Mouse (Mus musculus) telencephalon, adult 2 months (tissue): ENCODE data around the gene Col19a1.
"Not testable (repeated sequence)": the region's sequence is repeated elsewhere in the genome, so short reads cannot be mapped to it uniquely, and the experiment has no call there.

Experiments used
- DNase-seq: peaks from one replicate; pipeline ENCODE4 v3.0.0-alpha.2; 2011; ENCODE audit warnings: low read depth, low spot score

Col19a1 gene

DNA sequence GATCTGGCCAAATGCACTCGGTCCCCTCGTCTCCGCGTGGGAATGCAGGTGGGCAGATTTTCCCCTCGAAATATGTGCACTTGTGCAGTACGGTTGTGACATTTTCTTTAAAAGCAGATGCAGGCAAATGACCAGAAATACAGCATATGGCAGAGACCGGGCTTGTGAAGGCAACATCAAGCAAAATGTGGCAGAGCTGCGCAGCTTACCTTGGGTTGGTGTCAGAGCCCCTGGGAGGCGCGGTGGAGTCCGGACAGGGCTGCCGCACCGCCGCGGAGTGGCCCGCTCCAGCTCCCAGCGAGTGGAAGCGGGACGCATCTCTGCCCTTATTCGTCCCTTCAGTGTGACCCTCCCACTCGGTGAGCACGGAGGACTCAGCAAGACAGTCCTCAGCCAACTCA is at the start of gene Col19a1:
Gene Col19a1 (minus strand): TSS at position 332 of the 401 bp plus-strand sequence.
- no peak for DNase-seq

DNA sequence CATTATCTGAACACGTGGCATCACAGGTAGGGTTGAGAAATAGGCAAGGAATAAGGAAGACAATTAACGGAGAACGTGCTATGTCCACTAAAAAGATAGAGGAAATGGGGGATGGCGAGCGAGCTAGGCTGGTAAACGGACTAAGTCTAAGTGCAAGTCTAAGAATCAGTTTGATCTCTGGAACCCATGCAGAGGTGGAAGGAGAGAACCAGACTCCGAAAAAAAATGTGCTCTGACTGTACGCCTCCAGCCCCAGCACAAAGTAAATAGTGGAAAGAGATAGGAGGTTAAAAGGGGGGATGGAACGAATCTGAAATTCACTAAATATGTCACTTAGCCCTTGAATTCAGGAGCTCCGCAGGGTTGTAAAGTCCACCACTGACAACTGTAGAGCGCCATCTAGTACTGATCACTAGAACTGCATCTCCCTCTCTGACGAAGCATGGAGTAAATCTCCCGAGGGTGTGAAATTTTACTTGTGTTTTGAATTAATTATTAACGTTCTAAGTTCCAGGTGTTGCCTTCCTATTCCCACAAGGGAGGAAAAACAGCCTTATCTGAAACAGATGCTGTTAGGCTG is 46.4 kb upstream of the Col19a1 start:
- peak; percentile 22 for DNase-seq

DNA sequence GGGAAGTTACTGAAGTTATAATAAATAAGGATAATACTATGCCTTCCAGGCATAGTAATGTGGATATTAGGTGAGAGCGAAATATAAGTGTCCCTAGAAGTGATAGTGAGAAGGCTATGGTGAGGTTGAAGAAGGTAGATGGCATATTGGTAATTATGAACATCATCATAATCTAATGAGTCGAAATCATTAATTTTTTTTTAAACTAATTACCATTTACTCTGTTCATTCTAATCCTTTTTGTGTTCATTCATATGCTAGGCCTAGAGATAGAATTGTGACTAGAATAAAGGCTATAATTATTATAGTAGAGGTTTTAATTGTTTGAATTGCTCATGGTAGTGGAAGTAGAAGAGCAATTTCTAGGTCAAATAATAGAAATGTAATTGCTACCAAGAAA is 25.3 kb upstream of the Col19a1 start:
- not testable (repeated sequence) for DNase-seq

DNA sequence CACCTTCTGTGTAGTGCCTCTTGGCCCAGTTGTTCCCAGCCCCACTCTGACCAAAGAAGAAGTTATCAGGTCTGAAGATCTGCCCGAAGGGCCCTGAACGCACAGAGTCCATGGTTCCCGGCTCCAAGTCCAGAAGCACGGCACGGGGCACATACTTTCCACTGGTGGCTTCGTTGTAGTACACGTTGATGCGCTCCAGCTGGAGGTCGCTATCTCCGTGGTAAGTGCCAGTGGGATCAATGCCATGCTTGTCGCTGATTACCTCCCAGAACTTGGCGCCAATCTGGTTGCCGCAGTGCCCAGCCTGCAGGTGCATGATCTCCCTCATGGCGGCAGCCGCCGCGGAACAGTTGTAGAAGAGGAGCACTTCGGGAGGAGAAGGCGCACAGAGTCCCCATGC is 7.8 kb upstream of the Col19a1 start:
- DNase-seq = no peak

DNA sequence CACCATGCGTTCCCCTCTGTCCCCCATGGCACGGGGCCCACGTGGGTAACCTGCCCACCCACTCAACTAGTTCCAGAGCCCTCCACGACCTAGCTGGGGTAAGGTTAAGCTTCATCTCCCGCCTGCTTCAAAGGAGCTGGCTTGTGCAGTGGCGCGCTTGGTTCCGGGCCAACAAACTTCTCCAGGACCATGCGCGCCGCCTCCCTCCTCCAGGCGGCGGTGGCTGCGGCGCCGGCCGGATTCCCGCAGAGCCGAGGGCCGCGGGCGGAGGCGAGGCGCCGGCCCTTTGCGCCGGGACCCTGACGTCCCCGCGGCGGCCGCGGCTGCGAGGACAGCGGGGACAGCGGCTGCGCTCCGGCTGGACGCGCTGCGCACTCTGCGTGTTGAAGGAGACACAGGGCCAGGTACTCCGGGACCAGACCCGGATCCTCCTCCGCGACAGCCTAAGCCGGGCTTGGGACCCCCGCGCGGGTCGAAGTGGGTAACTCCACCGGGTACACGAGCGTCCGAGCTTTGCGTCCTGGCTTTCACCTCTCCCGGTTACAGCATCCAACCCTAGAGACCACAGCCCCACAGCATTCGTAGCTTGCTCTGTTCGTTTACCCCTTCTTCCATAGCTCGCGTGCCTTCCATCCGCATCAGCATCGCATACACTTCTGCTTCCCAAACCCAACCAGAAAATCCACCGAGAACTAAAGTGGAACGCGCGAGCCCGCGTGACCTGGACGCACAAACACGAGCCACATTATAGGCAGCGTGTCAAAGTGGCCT is 717 bp downstream of the Col19a1 start:
- no peak for DNase-seq

DNA sequence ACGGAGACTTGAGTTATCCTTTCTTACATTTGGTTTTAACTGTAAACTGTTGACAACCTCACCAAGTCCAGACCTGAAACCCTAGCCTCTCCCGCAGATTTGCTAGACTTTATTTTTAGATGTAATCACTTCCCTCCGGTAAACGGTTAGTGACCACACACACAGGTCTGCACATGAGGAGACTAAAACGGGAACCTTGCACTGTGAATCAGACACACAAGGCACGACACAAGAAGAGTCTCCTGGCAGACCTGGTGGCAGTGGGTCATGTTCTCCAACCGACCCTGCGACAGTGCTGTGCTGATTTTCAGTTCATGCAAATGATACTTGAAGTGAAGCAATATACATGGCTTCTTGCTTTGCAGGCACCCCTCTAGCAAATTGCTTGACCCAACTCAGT is 14.7 kb downstream of the Col19a1 start:
- DNase-seq = no peak

DNA sequence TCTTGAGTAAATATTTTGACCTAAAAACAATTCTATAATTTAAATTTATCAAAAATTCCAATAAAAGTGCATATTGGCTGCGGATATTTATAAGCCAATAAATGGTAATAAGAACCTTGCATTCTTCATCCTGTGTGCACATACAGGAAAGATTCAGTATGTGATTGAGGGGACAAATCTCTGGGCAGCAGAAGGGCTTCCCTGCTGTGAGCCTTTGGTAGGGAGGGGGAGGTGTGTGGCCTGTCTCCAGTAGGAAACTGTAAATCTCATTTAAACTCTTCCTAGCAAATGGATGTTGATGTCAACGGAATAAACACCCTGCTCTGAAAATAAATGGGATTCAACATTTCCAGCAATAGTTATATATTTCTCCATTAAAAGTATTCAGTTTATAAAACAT is 23.2 kb downstream of the Col19a1 start:
- DNase-seq = no peak

DNA sequence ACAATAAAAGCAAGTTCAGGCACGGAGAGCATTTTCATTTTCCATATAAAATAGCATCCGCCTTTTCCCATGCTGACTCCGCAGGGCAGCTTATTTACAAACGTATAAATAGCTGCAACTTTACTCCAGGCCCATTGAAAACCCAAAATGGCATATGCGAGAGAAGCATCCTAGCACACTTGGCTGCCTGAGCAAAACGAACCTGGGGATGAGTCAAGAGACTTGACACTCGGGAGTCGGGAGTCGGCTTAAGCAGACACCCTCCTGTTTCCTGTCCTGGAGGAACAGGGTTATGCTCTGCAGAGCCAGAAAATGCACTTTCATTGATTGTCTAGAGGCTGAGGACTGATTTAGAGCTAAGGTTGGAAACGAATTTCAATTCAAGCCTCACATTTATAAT is 29.3 kb downstream of the Col19a1 start:
- peak; percentile 15 for DNase-seq

DNA sequence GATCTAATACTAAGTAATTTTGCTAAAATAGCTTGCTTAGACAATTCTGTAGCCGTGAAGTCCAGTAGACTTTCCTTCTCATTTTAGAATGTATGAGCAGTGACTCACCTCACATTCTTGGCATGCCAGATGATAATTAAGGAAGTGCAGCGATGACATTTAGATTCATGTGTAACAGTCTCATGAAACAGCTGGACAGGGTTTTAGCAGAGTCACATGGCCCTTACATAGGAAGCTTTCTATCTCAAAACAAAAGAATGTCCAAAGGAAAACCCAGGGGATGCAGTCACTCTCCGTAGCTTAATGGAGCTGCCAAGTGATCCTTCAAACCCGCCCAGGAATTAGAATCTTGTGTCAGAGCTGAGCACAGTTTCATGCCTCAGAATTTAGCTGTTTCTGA is 33.8 kb downstream of the Col19a1 start:
- DNase-seq = no peak

DNA sequence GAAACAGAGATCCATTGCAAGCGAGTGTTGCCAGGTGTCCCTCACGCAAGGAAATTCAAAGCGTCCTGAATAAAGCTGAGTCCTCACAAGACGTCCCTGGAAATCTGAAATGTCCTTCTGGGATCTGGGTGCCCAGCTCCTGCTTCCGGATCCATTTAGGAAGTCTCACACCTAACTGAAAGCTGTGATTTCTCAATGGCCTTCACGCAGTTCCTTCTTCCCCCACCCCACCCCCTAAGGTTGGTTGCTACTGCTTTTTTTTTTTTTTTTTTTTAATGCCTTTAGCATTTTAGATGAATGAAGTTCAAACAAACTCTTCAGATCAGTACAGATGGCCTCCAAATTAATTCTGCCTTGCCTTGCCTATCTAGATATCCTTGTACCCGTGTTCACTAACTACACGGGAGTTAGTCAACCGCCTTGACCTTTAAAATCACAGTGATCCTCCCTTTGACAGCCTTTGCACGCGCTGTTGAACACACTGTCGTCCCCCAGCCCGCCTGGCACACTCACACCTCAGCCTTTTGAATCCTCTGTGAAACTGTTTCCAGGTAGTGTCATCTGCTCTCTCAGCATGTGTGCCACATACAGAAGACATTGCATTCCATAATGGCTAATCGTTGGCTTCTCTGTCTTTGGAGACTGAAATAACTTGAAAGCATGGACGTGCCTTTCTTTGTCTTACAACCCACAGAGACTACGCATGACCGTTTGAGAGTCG is 36.6 kb downstream of the Col19a1 start:
- DNase-seq = no peak

DNA sequence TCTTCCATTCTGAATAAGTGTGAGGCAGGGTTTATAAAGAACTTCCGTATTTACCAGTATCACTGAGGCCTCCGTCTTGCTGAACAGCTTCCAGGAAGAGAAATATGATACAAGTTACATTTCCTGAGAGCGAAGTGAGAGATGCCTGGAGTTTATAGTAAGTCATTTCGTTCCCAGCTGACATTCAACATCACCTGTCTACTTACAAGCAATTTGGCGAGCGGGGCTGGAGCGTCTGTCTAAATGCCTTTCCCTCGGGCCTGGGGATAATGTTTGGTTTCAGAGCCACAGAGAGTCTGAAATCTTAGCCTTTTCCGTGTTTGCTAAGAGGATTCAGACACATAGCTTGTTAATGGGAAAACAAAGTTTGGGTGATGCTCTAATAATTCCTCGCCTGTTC is 37.2 kb downstream of the Col19a1 start:
- no peak for DNase-seq

DNA sequence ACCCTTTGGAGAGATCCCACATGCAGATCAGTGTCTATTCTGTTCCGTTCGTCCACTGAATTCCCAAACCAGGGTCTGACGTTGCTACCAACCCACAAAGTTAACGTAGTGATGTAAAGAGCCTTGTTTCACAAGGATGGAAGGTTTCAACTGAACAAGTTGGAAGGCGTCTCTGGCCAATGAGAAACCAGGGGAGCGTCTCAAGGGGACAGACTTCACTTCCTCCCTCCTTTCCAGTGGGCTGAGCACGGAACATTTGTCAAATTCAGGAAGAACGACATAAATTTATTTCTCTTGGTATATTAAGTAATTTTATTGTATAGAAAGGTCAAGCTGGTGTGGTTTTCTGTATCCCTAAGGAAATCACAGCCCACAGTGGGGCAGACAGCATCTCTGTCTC is 38.2 kb downstream of the Col19a1 start:
- no peak for DNase-seq

DNA sequence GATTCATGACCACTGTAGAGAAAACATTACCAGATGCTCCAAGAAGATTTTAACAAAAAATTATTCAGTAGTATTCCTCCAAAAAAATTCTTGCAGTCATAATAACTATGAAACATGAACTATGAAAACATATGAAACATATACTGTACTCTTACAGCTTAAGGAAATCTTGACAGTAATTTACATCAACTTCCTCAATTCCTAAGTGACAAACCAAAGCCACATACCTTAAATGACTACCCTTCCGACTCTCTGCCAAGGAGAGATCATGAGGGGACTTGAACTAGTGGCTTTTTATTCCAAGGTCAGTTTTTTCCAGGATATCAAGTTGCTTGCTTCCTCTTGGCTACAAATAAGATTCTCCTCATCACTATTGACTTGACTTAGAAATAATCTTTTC is 39.7 kb downstream of the Col19a1 start:
- no peak for DNase-seq

DNA sequence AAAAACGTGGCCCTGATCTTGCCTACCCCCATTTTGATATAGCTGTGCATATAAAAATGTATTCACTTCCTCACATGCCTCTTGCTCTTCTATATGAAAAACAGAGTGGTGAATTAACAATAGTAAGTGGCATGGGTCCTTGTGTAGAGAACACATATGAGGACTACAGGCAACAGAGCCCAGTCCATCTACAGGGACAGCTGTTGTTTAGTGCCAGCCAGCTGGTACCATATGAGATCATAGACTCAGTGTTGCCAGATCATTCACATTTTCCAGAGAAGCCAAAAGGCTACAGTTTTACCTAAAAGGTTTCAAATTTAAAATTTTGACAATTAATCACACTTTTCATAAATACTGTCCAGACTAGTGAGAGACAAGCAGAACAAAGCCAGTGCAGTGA is 47.4 kb downstream of the Col19a1 start:
- DNase-seq = no peak

DNA sequence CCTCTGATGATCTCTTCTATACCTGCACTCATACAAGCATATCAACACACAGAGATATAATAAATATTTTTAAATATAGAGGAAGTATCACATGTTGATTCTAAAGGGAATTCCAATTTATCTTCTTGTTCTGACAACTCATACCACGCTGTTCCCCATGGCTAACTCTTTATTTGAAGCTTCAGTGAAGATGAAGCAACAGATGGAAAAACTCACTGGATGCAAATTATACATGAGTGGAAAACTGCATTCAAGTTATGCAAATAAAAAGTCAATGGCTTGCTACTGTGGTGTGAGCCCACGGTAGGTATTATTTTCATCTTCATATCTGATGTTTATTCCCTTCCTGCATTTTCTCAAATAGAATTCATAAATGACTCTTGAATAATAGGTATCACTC is 60.1 kb downstream of the Col19a1 start:
- no peak for DNase-seq

DNA sequence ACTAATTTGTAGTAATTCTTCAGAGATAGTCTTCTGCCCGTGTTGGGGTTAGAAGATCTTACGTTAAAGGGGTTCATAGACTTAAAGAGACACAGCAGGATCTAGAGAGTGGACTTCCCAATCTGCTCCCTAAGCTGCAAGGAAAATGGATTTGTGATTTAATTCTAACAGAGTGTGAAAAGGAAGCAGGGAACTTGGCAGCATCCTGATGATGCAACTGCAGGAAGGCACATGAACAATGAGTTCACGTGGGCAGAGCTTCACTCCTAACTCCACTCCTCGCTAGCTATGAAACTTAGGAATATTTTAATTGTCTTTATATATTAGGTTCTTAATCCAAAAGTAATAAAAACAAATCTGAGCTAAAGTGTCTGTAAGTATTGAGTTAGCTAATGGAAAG is 69.8 kb downstream of the Col19a1 start:
- DNase-seq = no peak

DNA sequence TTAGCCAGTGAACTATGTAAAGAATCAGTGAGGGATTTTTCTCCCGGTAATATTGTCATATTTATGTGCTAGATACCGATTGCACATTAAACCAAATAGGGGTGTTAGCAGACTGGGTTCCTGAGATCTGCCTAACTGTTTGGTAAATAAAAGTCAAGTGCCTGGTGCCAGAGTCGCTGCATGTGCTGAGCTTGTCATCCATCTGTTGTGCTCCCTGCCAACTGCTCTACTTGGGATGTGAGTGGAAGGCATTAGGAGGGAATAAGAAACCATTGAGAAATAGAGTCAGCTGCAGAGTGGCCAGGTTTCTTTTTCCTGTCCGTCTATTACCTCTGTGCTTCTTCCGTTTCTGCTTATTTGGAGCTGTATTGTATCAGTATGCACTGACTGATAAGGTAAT is 71.9 kb downstream of the Col19a1 start:
- no peak for DNase-seq

DNA sequence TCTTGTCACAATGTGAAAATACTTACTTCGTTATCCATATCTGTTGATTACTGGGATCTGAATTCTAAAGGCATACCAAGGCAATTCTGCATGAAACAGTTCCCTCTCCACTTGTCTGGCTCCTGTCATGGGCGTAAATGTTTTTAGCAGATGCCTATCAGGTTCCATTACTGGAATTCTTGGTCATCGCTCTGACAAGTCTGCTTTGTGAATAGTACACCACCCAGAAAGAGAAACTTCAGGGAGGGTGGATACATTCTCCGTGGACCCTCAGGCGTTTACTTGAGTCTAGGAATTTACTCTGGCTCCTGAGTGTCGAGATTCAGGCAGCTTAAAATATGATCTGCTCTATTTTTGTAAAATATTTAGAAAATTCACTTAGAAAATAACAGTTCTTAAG is 75.7 kb downstream of the Col19a1 start:
- DNase-seq = no peak

DNA sequence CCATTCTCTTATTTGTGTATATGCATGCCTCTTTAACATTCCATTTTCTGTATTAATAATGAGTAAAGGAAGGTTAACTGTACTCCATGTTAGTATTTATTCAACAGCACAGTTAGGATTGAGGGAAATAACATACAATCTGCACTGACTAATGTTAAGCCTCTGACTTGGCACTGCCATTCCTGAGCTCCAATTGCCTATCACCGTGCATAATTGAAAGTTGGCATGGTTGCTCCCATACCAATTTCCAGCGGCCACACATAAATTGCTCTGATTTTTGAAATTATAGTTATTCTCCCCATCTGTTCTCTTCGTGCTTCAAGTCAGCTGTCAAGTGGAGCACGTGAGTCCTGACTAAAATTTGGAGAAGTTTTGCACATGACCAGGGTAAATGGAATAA is 91.9 kb downstream of the Col19a1 start:
- no peak for DNase-seq

DNA sequence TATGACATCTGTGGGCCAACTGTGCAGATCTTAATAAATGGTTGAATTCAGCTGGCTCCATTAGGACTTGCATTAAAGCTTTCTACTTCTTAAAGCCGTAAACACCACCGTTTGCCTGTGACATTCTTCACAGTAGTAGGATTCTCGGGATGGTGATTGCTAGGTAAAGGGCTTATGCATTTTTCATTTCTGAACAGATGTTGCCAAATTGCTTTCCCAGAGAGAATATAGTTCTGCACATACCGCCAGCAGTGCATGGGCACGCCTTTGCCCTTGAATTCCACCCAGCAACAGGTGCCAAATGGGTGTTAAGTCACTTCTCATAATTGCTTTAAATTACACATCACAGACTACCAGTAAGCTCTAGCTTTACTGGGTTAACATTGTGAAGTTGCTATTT is 103.1 kb downstream of the Col19a1 start:
- DNase-seq = no peak

DNA sequence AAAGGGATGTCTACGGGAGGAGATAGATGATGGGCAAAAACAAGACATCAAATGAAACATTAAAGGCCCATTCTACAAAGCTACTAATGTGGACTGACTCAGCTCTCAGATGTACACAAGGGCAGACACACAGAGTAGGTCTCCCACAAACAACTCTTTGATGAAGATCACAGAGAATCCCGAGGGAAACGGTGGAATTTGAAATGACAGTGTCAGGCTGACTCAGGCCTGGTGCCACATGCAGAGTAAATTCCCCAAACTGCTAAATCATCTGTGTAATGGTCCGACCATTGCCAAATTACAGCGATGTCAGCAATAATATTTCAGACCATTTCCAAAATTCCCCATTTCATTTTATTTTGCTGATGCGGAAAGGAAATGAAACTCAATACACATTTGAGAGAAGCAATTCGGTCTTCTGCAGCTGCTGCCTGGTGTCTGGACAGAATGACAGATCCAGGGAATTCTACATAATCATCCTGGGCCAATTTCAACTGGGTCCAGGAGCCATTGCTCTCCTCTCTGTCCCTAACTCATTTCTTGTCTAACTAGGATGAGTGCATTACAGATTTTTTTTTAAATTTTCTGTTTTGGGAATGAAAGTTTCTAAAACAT is 116.1 kb downstream of the Col19a1 start:
- no peak for DNase-seq

DNA sequence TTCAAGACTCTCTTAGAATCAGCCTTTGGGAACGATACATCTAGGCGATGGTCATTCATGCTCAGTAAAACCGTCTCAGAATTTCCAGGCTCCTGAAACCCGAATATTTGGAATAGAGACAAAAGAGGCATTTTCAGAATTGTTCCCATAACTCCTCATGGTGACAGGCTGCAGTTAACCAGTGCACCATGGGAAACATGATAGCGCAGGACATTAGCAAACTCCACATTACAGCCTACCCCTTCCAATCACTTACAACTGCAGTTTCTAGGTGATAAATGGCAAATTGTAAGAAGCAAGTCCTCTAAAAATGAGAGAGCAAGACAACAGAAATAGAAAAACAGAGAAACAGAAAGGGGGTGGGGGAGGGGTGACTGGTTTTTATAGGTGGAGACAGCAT is 116.6 kb downstream of the Col19a1 start:
- DNase-seq = no peak
